Mouse (Mus musculus): ENCODE results near the gene Pola2. TPM values are rescaled to one million over a fixed set of nuclear protein-coding genes. Genes with fewer than 3 reads are reported as not detected.

Gene Pola2
- polyA plus RNA-seq, 1 experiment from 2014 or later, result 49.3 TPM

DNA sequence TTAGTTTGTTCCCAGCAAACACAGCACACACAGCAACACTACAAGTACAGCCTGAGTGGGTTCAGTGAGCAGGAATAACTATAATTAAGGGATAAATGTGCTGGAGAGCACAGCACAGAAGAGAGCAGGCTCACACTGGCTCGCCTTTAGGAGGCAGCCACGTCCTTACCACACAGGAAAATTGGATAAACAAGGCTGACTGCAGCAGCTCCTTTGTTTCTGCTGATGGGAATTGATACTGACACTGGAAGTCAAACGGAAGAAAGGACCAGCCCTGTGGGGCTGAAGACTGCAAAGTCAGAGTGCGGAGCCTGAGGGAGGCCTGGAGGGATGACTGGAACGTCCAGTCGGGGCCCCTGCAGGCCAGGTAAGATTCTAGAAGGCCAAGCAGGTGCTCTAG lies 53.8 kb downstream of the Pola2 start:
- no peak for ATAC-seq (ENCODE audit: insufficient number of reproducible peaks, low FRiP score)
- H3K4me2 ChIP-seq, result peak overlapping the region; percentile 52

DNA sequence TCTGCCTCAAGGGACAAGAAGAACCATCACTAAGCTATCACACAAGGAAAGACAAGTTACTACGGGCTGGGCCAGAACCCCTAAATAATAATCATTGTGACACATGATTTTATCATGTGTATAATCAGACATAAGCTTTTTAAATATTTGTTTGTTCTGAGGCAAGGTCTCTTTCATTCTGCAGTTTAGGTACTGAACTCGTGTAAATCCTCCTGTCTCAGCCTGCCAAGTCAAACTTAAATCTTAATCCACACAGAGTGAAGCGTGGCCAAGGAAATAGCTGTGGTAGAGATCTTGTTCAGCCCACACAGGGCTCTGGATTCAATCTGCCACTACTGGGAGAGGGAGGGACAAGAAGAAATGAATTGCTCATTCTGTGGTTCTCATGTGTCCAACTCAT lies 56.7 kb downstream of the Pola2 start:
- Histone ChIP-seq H3K9me3 (replicated peaks) (no peaks in the 10 kb centered on the region), H3K27me3 (replicated peaks) (no peaks in the 10 kb centered on the region), H3K4me1 (replicated peaks) (peaks cover 21% of the 10 kb centered on the region), H3K36me3 (peaks cover 54% of the 10 kb centered on the region), H3K4me3 (no peak overlapping the region), H3K4me2 (no peak overlapping the region), H3K27ac (ENCODE audit: poor library complexity, severe bottlenecking) (no peak overlapping the region), H3K9ac (no peak overlapping the region)
- 92% methylated on average over 3 of the region's 3 CpGs for WGBS
- no peak for ATAC-seq (ENCODE audit: insufficient number of reproducible peaks, low FRiP score)

More for the DNA sequence above, 53.8 kb downstream of the Pola2 start:
- H3K4me3 ChIP-seq, result peak overlapping the region; percentile 25; the same call in 1 of the 2 replicates
- no peaks in the 10 kb centered on the region for H3K27me3 ChIP-seq (replicated peaks)
- H3K9ac ChIP-seq, result peak overlapping the region; percentile 10; the same call in 1 of the 2 replicates
- H3K27ac ChIP-seq (ENCODE audit: poor library complexity, severe bottlenecking), result peak overlapping the region; percentile 14; the same call in 1 of the 2 replicates
- WGBS, result 50% methylated on average over 6 of the region's 6 CpGs
- H3K4me1 ChIP-seq (replicated peaks), result peaks cover 25% of the 10 kb centered on the region
- H3K36me3 ChIP-seq, result peaks cover 31% of the 10 kb centered on the region
- H3K9me3 ChIP-seq (replicated peaks), result no peaks in the 10 kb centered on the region

DNA sequence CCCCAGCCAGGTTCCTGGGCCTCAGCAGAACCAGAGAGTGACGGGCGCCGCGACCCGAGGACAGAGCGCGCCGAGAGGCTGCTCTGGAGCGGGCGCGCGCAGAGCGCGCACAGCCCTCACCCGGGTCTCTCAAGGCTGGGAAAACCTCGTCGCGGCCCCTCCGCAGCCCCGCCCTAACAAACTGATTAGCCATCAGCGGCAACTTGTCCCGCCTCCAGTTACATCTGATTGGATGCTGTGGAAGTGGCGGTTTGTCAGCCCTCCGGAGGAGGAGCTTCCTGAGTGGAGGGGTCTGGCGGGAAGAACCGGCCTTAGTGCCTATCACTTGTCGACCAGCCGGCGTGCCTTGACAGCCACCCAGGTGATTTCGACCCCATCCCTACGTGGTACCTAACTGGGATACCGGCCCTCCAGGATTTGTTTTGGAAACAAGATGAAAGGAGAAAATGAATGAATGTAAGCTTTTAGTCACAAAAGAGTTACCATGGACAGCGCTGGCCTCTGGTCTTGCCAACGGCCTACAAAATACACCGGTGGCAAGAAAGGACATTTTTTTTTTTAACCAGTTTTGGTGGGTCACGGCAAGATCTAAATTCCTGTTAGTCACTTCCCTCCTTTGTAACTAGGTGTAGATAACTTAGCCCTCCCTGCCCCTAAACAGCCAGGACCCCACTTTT lies 69.9 kb downstream of the Pola2 start, which contains the start of gene Tigd3:
Gene Tigd3, minus strand, starts transcription at position 148 of the 677 bp plus-strand sequence.
- Histone ChIP-seq H3K36me3 (peaks cover 33% of the 10 kb centered on the region), H3K27ac (ENCODE audit: poor library complexity, severe bottlenecking) (0 out of 2 replicates have a peak within 1 kb of the TSS, but pooled peaks have one; percentile 20), H3K4me3 (peak within 1 kb of the TSS; percentile 66), H3K4me1 (replicated peaks) (peaks cover 19% of the 10 kb centered on the region), H3K27me3 (replicated peaks) (no peaks in the 10 kb centered on the region), H3K9ac (peak within 1 kb of the TSS; percentile 88), H3K4me2 (peak within 1 kb of the TSS; percentile 97), H3K9me3 (replicated peaks) (no peaks in the 10 kb centered on the region)
- 4% methylated on average over 36 of the region's 36 CpGs for WGBS
- peak; percentile 90 for ATAC-seq (ENCODE audit: insufficient number of reproducible peaks, low FRiP score)

DNA sequence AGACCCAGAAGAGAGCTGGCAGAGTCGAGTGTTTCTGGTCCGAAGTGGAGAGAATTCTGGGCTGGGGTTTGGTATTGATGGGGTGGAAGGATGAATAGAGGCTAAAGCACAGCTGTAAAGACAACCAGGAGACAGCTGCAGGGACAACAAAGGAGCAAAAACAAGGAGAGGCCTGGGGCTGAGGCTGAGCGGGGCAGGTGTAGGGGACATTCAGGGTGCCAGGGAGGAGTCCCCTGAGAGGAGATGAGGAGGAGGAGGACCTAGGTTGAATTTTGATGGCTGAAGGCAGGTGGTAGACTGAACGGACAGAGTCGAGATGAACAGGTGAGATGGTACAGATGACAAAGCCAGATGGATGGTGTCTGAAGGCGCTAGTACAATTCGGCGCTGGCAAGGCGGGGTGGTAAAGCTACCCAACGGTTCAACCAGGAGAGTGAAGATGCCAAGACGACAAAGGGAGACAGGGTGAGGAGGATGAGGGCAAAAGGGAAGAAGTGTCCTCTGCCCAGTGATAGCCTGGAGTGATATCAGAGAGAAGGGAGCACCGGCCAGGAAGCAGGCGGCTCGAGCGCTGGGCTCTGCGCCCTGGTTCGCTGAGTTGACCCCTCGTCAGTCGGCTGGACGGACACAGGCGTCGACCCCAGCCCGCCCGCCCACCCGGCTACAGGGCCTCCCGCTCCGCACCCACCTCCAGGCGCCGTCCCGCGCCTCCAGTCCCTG lies 70.6 kb downstream of the Pola2 start:
- H3K36me3 ChIP-seq, result peaks cover 28% of the 10 kb centered on the region
- WGBS, result 11% methylated on average over 31 of the region's 31 CpGs
- peak overlapping the region; percentile 66 for H3K4me3 ChIP-seq
- peak overlapping the region; percentile 88 for H3K9ac ChIP-seq
- no peak for ATAC-seq (ENCODE audit: insufficient number of reproducible peaks, low FRiP score)
- H3K4me1 ChIP-seq (replicated peaks), result peaks cover 19% of the 10 kb centered on the region
- no peaks in the 10 kb centered on the region for H3K9me3 ChIP-seq (replicated peaks)
- H3K27me3 ChIP-seq (replicated peaks), result no peaks in the 10 kb centered on the region
- H3K4me2 ChIP-seq, result peak overlapping the region; percentile 97
- 0 out of 2 replicates have a peak overlapping the region, but pooled peaks have one; percentile 20 for H3K27ac ChIP-seq (ENCODE audit: poor library complexity, severe bottlenecking)

- no peaks in the 10 kb centered on the region for H3K27me3 ChIP-seq (replicated peaks)
- WGBS, result 90% methylated on average over 13 of the region's 13 CpGs
- peak overlapping the region; percentile 97 for H3K4me2 ChIP-seq
- H3K4me3 ChIP-seq, result peak overlapping the region; percentile 66; the same call in 1 of the 2 replicates
- ATAC-seq (ENCODE audit: insufficient number of reproducible peaks, low FRiP score), result no peak
- H3K4me1 ChIP-seq (replicated peaks), result peaks cover 19% of the 10 kb centered on the region
- H3K9ac ChIP-seq, result no peak overlapping the region
- peaks cover 23% of the 10 kb centered on the region for H3K36me3 ChIP-seq
- no peaks in the 10 kb centered on the region for H3K9me3 ChIP-seq (replicated peaks)
- H3K27ac ChIP-seq (ENCODE audit: poor library complexity, severe bottlenecking), result no peak overlapping the region
These were observed 71.3 kb downstream of the Pola2 start for GRCm38 (mm10) chr19:5892735-5893134.

GRCm38 (mm10) chr19:5892262-5892661 lies 71.7 kb downstream of the Pola2 start:
- WGBS, result 92% methylated on average over 7 of the region's 7 CpGs
- ATAC-seq (ENCODE audit: insufficient number of reproducible peaks, low FRiP score), result no peak
- Histone ChIP-seq H3K9me3 (replicated peaks) (no peaks in the 10 kb centered on the region), H3K27ac (ENCODE audit: poor library complexity, severe bottlenecking) (no peak overlapping the region), H3K4me1 (replicated peaks) (peaks cover 19% of the 10 kb centered on the region), H3K27me3 (replicated peaks) (no peaks in the 10 kb centered on the region), H3K4me2 (no peak overlapping the region), H3K36me3 (peaks cover 18% of the 10 kb centered on the region), H3K9ac (no peak overlapping the region), H3K4me3 (no peak overlapping the region)

GRCm38 (mm10) chr19:5891521-5892258 lies 72.3 kb downstream of the Pola2 start:
- Histone ChIP-seq H3K4me2 (no peak overlapping the region), H3K36me3 (peaks cover 15% of the 10 kb centered on the region), H3K27me3 (replicated peaks) (no peaks in the 10 kb centered on the region), H3K9ac (no peak overlapping the region), H3K9me3 (replicated peaks) (no peaks in the 10 kb centered on the region), H3K4me1 (replicated peaks) (peaks cover 19% of the 10 kb centered on the region), H3K4me3 (no peak overlapping the region), H3K27ac (ENCODE audit: poor library complexity, severe bottlenecking) (peak overlapping the region; percentile 44; the same call in 1 of the 2 replicates)
- WGBS, result 84% methylated on average over 12 of the region's 12 CpGs
- ATAC-seq (ENCODE audit: insufficient number of reproducible peaks, low FRiP score), result no peak

Other genes starting within 250 kb of the Pola2 start
- 121 and 123 TPM in 2 replicates for gene Ehbp1l1, start 237.9 kb downstream of the Pola2 start, polyA plus RNA-seq (2016; fragmentation: Nextera tagmentation; extraction: Ambion mirVana)
- gene Fam89b, start 234.5 kb downstream of the Pola2 start, polyA plus RNA-seq (2016; fragmentation: Nextera tagmentation; extraction: Ambion mirVana), result 78.9 and 81.3 TPM in 2 replicates
- gene Ltbp3, start 223.3 kb downstream of the Pola2 start, polyA plus RNA-seq (2016; fragmentation: Nextera tagmentation; extraction: Ambion mirVana), result 24.3 and 27.7 TPM in 2 replicates
- gene Scyl1, start 192.8 kb downstream of the Pola2 start, polyA plus RNA-seq (2016; fragmentation: Nextera tagmentation; extraction: Ambion mirVana), result 68.1 and 68.9 TPM in 2 replicates
- gene Frmd8, start 88.9 kb downstream of the Pola2 start, polyA plus RNA-seq (2016; fragmentation: Nextera tagmentation; extraction: Ambion mirVana), result 33.7 and 34.2 TPM in 2 replicates
- 3.5 and 3.9 TPM in 2 replicates for gene Slc25a45, start 86.4 kb downstream of the Pola2 start, polyA plus RNA-seq (2016; fragmentation: Nextera tagmentation; extraction: Ambion mirVana)
- 1.5 and 1.9 TPM in 2 replicates for gene Tigd3, start 70.1 kb downstream of the Pola2 start, polyA plus RNA-seq (2016; fragmentation: Nextera tagmentation; extraction: Ambion mirVana)
- 111 and 118 TPM in 2 replicates for gene Dpf2, start 51.2 kb downstream of the Pola2 start, polyA plus RNA-seq (2016; fragmentation: Nextera tagmentation; extraction: Ambion mirVana)
- 6.5 and 7.3 TPM in 2 replicates for gene Cdc42ep2, start 39.4 kb downstream of the Pola2 start, polyA plus RNA-seq (2016; fragmentation: Nextera tagmentation; extraction: Ambion mirVana)
- not detected in 2 replicates for gene Slc22a20, start 21.9 kb upstream of the Pola2 start, polyA plus RNA-seq (2016; fragmentation: Nextera tagmentation; extraction: Ambion mirVana)
- 8.2 and 8.4 TPM in 2 replicates for gene Capn1, start 51.7 kb upstream of the Pola2 start, polyA plus RNA-seq (2016; fragmentation: Nextera tagmentation; extraction: Ambion mirVana)
- 21.1 and 21.8 TPM in 2 replicates for gene Syvn1, start 82.4 kb upstream of the Pola2 start, polyA plus RNA-seq (2016; fragmentation: Nextera tagmentation; extraction: Ambion mirVana)
- 58.5 and 64.4 TPM in 2 replicates for gene Mrpl49, start 93.6 kb upstream of the Pola2 start, polyA plus RNA-seq (2016; fragmentation: Nextera tagmentation; extraction: Ambion mirVana)
- 503 and 513 TPM in 2 replicates for gene Fau, start 93.6 kb upstream of the Pola2 start, polyA plus RNA-seq (2016; fragmentation: Nextera tagmentation; extraction: Ambion mirVana)
- gene Znhit2, start 97.0 kb upstream of the Pola2 start, polyA plus RNA-seq (2016; fragmentation: Nextera tagmentation; extraction: Ambion mirVana), result 23.9 and 24.9 TPM in 2 replicates
- gene Tm7sf2, start 104.2 kb upstream of the Pola2 start, polyA plus RNA-seq (2016; fragmentation: Nextera tagmentation; extraction: Ambion mirVana), result 8.4 and 9.2 TPM in 2 replicates
- gene Vps51, start 113.0 kb upstream of the Pola2 start, polyA plus RNA-seq (2016; fragmentation: Nextera tagmentation; extraction: Ambion mirVana), result 45.1 and 50.2 TPM in 2 replicates
- not detected in 2 replicates for gene Tmem262, start 115.8 kb upstream of the Pola2 start, polyA plus RNA-seq (2016; fragmentation: Nextera tagmentation; extraction: Ambion mirVana)
- 1.2 and 1.3 TPM in 2 replicates for gene Gm28374, start 118.1 kb upstream of the Pola2 start, polyA plus RNA-seq (2016; fragmentation: Nextera tagmentation; extraction: Ambion mirVana)
- 48.9 and 52.4 TPM in 2 replicates for gene Zfpl1, start 120.8 kb upstream of the Pola2 start, polyA plus RNA-seq (2016; fragmentation: Nextera tagmentation; extraction: Ambion mirVana)
- 27.4 and 27.7 TPM in 2 replicates for gene Cdca5, start 120.8 kb upstream of the Pola2 start, polyA plus RNA-seq (2016; fragmentation: Nextera tagmentation; extraction: Ambion mirVana)
- gene AC131692.1, start 130.2 kb upstream of the Pola2 start, polyA plus RNA-seq (2016; fragmentation: Nextera tagmentation; extraction: Ambion mirVana), result 0.27 TPM in 1 of 2 replicates, not detected in the other
- 0.22 TPM in 2 replicates for gene Naaladl1, start 141.6 kb upstream of the Pola2 start, polyA plus RNA-seq (2016; fragmentation: Nextera tagmentation; extraction: Ambion mirVana)
- gene Sac3d1, start 154.4 kb upstream of the Pola2 start, polyA plus RNA-seq (2016; fragmentation: Nextera tagmentation; extraction: Ambion mirVana), result 35.2 and 35.9 TPM in 2 replicates
- 20.9 and 21.2 TPM in 2 replicates for gene Snx15, start 164.1 kb upstream of the Pola2 start, polyA plus RNA-seq (2016; fragmentation: Nextera tagmentation; extraction: Ambion mirVana)
- gene Batf2, start 176.8 kb upstream of the Pola2 start, polyA plus RNA-seq (2016; fragmentation: Nextera tagmentation; extraction: Ambion mirVana), result 0.14 TPM in 1 of 2 replicates, not detected in the other
- gene Arl2, start 177.3 kb upstream of the Pola2 start, polyA plus RNA-seq (2016; fragmentation: Nextera tagmentation; extraction: Ambion mirVana), result 71.5 and 73.9 TPM in 2 replicates
- gene Majin, start 220.2 kb upstream of the Pola2 start, polyA plus RNA-seq (2016; fragmentation: Nextera tagmentation; extraction: Ambion mirVana), result not detected in 2 replicates